Mouse (Mus musculus) gastrocnemius, postnatal 4 days (tissue): Measurements from ENCODE around the gene Ptcd2. TPM values are rescaled to one million over a fixed set of nuclear protein-coding genes. Genes with fewer than 3 reads are reported as not detected.

Experiments used
- DNase-seq, 2 experiments: peaks; one replicate each; pipeline ENCODE4 v3.0.0; 2021 to 2022; ENCODE audit warnings: low spot score in 2 of 2, mixed read lengths in 2 of 2
- total RNA-seq, 2 experiments: library from RNA; stranded (reverse); gene quantifications; 2 replicates each; pipeline ENCODE4 v1.2.3; 2021

Gene Ptcd2
- total RNA-seq, 2 experiments from 2014 or later: 26.9 to 31.2 TPM

DNA sequence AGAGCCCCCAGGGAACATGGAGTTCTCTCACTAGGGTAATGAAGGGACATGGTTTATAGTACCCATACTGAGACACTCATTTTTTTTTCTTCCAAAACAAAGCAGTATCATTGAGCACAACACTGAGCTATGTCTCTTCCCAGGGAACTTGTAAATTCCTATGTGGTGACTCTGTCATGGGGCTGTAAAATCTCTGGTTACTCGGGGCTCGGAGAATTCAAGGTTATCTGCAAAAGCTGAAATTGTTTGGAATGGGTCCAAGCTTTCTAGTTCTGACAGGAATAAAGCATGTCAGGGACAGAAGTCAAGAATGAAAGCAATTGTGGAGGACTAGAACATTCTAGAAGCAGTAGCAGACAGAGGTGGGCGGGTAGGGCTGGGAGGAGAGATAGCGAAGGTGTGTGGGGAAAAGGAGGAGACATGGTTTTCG, 36.6 kb downstream of the Ptcd2 start:
- DNase-seq: no peak

DNA sequence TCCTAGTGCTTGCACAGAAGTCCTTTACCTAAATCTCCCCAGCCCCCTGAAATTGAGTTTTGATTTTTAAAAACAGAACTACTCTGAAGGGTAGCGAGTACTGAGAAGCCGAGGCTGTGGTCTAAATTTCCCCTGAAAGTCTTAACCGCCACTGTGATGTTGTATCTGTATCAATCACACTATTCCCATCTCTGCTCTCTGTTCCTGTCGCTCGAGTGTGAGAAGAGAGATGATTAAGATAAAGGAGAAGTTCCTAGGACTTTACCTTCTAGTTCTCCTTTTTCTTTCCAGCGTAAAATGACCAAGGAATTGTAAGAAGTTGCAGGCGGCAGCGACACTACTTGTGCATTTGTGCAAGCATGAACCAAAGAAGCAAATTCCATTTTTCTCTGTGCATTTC, 38.3 kb downstream of the Ptcd2 start:
- DNase-seq: no peak

DNA sequence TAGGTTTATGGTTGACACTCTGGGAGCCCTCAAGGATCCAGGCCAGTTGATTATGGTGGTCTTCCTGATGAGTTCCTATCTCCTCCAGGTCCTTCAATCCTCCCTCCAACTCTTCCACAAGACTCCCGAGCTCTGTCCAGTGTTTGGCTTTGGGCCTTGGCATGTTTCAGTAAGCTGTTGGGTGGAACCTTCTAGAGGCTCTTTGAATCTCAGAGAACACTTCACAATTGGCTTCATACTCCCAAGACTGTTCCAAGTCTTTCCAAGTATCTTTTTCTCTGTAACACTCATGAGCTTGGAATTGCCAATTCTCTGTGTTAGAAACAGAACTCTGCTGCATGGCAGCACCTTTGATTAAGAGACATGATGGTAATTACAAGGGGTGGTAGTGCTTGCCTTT, 39.3 kb downstream of the Ptcd2 start:
- DNase-seq: no peak

DNA sequence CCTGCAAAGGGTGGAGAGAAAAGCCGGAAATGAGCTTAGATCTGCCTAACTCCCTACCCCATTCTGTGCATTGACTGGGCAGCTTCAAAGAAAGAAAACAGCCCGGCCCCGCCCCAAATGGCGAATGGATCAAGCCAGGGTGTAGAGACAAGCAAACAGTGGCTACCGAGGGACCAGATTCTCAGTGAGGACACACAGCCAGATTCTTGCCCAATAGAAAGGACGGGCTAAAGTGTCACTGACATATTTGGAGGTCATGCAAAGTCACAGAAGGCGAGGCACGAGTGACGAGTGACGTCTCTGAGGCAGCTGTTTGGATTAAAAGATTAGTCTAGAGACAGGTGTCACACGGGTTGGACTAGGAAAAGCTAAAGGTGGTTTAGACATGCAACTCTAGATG, 40.1 kb downstream of the Ptcd2 start:
- DNase-seq: peak in 1 of 2 experiments; percentile 57

DNA sequence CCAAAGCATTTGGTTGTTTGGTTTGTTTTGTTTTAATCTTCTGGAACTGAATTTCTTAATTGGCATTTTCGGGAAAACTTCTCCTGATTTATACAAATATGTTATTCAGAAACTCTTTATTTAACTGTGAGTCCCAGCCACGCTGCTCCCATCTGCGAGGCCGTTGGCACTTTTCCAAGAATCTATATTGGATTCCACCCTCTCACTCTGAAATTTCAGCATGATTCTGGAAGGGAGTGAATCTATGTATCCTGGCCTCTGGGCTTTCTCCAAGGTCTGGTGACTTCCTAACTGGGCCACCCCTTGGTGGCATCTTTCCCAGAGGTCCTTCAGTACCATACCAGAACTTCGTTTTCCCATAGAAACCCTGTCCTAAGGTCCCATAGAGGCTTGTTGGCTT, 40.7 kb downstream of the Ptcd2 start:
- no peak for DNase-seq

DNA sequence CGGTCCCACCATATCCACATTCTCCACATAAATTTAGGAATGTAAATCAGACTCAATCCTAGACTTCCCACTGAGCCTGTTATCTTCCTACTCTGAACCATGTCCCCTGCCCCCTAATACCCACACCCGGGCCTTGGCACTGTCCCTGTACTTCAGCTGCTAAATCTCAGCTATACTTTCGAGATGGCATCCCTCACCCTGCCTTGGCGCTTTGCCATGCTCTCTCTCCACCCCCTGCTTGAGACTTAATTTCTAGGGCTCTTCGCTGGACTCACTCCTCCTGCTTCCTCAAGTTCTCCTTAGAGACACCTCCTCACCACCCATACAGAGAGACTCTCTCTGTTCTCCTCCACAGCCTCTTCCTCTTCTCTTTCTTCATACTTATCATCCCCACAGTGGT, 44.6 kb downstream of the Ptcd2 start:
- no peak for DNase-seq

DNA sequence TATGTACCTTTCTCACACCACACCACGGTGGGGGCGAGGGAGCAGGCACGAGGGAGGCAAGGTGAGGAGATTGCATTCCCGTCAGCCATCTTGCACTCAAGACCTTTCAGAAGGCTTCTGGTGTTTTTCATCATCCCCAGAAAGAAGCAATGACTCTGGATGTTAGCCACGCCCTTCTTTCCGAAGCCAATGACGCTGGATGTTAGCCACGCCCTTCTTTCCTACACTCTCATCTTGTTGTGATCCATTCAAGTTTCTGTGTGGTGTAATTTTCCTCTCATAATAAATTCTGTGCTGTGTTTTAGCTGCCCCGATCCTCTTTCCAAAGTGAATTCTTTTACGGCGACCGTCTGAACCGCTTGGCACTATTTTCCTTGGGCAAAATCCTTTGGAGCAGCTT, 50.3 kb downstream of the Ptcd2 start:
- DNase-seq: no peak

DNA sequence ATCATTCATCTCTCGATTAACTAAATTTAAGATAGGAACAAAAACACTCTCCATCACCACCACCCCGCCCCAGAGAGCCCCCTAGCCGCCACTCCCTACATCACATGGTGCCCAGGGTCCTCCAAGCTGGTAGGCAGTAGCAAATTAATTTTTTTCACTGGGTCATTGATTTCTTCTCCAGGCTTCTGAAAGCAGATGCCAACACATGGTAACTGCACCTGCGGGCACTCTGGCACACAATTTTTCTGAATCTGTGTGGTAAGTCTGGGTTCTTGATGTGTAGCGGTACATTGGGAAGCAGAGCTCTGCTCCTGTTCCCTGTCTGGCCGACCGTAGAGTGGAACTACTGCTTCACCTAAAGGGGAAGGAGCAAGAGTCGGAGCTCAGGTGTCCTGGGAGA, 53.7 kb downstream of the Ptcd2 start:
- DNase-seq: no peak

DNA sequence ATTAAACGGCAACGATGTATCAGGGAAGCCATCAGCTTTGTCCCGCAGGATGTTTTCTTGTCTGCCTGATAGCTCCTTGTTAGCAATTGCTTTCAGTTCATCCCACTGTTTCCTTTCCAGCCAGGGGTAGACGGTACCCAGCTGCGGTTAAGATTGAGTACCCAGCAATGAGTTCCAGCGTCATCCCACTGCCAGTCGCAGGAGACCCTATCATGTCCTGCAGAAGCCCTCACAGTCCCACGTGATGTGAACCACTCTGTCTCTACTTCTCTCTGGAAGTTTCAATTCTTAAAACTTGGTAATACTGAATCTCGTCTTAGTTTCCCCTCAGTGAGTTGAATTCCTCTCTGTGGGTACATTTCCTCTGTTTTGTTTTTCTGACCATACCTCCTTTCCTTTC, 56.7 kb downstream of the Ptcd2 start:
- DNase-seq: no peak

DNA sequence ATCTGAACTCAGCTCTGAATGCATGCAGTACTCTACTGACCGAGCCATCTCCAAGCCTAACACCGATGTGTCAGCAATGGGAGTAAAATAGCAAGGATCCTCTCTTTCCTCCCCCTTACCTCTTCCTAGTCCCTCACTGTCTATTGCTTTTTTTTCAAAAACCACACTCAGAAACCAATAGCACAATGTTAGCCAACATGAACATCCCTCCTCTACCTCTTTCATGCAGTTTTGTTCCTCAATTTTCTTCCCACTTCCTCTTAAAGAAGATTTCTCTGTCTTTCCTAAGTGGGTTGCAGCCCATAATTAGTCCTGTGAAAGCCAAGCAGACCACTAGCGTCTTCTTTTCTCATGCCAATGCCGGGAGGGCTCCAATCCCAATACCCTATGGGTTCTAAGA, 57.3 kb downstream of the Ptcd2 start:
- DNase-seq: no peak

DNA sequence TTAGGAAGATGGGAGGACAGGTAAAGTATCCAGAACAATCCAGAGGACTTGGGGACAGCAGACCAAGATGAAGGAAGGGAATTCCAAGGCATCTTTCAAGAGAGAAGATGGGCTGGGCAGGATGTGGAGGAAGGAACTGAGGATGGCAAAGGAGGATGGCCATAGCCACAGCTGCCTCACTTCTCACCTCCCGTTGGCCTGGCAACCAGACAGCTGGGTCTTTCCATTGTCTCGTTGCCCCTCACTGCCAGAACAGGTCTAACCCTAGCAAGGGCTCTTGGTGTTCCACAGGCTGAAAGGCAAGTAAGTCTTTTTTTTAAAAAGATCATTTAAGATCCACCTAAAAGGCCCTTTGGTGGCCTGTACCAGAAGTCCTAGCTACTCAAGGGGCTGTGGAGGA, 59.3 kb downstream of the Ptcd2 start:
- no peak for DNase-seq

DNA sequence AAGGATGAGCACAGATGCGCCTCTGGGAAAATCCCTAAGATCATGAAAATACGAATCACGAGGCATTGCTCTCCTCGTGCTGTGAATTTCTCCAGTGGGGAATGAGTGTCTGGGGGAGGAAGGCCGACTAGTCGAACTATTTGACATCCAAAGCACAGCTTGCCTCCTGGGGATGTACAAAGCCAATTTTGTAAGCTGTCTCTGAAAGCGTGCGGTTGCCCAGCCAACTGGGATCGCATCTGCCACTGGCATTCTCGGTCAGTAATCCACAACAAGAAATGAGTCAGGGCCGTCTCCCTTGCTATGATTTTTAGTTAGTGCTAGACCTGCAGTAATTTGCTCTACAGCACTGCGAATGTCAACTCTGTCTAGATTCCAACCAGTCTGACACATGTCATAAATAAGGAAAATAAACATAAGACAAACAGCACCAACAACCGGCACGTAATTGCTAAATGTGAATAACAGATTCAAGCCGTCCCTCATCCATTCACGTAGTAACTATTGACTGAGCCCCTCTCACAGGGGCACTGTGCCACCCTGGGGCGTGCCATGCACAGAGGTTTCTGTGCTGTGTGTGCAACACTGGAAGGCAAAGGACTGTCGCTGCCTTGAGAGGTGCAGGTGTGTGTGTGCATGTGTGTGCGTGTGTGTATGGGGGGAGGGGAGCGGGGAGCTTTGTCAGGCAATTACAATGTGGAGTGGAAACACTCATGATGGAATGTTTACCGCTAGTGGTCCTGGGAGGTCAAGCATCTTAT, 59.9 kb downstream of the Ptcd2 start:
- DNase-seq: no peak

DNA sequence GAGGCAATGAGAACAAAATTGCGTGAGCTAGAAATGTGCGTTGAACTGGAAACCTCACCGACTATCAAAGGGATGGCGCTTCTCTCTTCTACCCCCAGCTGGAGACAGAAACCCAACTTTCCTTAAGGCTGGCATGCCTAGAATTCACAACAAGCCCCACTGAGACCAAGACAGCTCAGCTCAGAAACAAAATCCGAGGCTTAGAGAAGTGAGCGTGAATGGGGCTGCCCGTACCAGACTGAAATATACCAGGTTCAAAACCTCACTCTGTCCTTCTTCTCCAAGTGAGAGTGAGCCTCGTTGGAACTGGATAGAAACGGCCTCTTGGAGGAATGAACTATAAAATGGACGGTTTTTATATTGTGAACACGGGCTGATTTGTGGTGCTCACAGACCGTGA, 60.6 kb downstream of the Ptcd2 start:
- DNase-seq: no peak

DNA sequence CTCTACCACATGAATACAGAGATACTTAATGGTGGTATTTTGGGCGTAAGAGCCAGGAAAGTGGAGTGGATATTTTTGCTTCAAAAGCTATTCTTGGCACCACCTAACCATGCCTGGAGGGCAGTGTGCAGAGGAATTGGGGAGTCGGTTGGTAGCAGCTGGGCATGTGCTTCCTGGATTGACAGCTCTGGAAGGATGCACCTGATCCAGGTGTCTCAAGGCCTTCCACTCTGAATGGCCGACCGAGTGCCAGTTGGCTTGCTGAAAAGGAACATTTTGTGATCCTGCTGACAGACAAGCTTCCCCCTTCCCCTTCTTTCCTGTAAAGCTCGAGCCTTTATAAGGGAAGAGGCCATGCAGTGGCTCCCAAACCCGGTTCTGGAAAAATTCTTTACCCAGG, 61.5 kb downstream of the Ptcd2 start:
- DNase-seq: no peak

DNA sequence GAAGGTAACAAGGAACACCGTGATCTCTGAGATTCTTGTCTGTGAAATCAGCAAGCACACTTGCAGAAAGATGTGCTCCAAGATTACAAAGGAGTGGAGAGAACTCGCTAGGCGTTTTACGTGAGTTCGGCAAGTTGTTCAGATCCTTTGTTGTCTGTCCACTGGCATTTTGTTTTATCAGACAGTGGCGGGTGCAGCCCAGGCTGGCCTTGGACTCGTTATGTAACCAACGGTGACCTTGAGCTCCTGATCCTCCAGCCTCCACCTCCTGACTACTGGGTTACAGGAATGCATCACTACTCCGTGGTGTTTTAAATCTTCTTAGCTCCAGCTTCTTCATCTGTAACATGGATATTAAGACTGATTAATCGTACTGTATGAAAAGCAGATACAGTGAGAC, 65.2 kb downstream of the Ptcd2 start:
- no peak for DNase-seq

DNA sequence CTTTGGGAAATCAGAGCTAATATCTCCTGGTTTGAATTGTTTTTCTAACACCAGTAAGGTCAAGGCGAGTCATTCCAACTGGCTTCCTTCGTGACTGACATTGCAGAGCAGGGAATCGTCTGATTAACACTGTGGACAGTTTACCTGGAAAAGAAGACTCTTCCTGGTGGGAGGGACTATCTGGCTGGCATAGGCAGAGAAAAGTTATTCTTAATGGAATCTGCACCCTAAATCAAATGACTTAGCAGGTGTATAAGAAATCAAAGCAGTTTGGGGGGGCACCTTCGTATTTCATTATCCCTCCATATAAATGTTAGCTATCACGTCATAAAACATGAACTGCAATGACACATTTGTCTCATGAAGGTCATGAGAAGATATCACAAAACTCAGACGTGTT, 66.0 kb downstream of the Ptcd2 start:
- no peak for DNase-seq

DNA sequence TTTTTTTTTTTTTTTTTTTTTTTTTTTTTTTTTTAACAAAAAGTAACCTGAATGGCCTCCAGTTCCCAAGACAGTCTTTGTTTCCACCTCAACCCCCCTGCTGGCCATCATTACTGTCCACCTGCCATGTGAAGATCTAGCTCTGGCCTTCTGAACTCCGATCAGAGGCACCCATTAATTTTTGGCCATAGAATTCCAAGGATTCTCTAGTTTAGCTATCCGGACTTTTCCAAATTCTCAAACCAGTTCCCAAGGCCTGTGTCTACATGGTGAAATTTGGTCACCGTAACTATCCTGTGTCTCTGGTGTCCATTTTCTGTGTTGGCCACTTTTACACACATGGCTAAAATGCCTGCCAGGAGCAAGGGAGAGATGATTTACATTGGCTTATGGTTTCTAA, 67.0 kb downstream of the Ptcd2 start:
- no peak for DNase-seq

DNA sequence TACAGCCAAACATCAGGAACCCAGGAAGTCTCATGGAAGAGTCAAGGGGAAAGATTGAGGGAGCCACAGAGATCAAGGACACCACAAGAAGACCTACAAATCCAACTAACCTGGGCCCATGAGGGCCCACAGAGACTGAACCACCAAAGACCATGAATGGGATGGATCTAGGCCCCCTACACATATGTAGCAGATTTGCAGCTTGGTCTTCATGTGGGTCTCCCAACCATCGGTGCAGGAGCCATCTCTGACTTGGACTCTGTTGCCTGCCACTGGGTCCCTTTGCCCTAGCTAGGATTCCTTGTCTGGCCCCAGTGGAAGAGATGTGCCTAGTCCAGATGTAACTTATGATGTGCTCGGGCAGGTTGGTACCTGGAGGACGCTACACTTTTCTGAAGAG, 72.5 kb downstream of the Ptcd2 start:
- DNase-seq: no peak

Other genes starting within 250 kb of the Ptcd2 start
- 1 to 10 TPM; 6.0 to 6.4 TPM for gene Zfp366, start 159.9 kb downstream of the Ptcd2 start, total RNA-seq
- 10 to 100 TPM; 30.6 to 33.3 TPM for gene Mrps27, start 81 bp upstream of the Ptcd2 start, total RNA-seq
- 10 to 100 TPM; 60.8 to 63.4 TPM for gene Map1b, start 171.8 kb upstream of the Ptcd2 start, total RNA-seq